Mouse (Mus musculus): ENCODE measurements around the gene Tmem184b.

- TF ChIP-seq CEBPB (IDR thresholded peaks at IDR 0.05; ENCODE audit: low read depth): no peak
- no peak for TF ChIP-seq CTCF (IDR thresholded peaks at IDR 0.05; ENCODE audit: control insufficient read depth, insufficient read depth, insufficient read length)
- no peak for TF ChIP-seq FOSL1 (IDR thresholded peaks at IDR 0.05; ENCODE audit: insufficient read depth, low read length, poor library complexity, severe bottlenecking)
- TF ChIP-seq MAX (IDR thresholded peaks at IDR 0.05): no peak
- no peak for TF ChIP-seq MYOG (IDR thresholded peaks at IDR 0.05; ENCODE audit: control insufficient read depth, extremely low read depth, insufficient read length)
- no peak for TF ChIP-seq USF1 (IDR thresholded peaks at IDR 0.05; ENCODE audit: low read depth)
These were observed 3.9 kb downstream of the Tmem184b start for GRCm38 (mm10) chr15:79399231-79400052.
